ENCODE assay signal across 8 mouse cellular contexts in genomic region chr13:85507374-85508101, GRCm38 (mm10).
DNase-seq lines count a peak whose midpoint lies in the region; ATAC-seq lines count a peak whose summit lies in the region.

No protein-coding gene starts in this region.

- ATAC-seq in megakaryocyte, adult 5-6 weeks (ENCODE audit: poor library complexity, severe bottlenecking), result peak; percentile 70

- DNase-seq in kidney, postnatal 10 days, result peak; percentile 7
- no peak for DNase-seq in kidney, adult 11 months
- peak; percentile 3 for DNase-seq in heart, adult 8-10 months (ENCODE audit: low spot score)
- peak; percentile 73 for DNase-seq in thymus, postnatal 14 days
- DNase-seq in frontal cortex, postnatal 25 days (ENCODE audit: low spot score in 2 of 2), result no peak
- no peak for DNase-seq in left cerebral cortex, adult 8-10 months (ENCODE audit: low spot score in 2 of 2)
- DNase-seq in urinary bladder, postnatal 36 days (ENCODE audit: low spot score in 2 of 2), result no peak

Comparison
In these comparisons a context has a peak if more than half of its experiments do, and no peak if none do; other contexts are left out.
1. DNase-seq: peak in kidney, postnatal 10 days (single experiment), heart, adult 8-10 months (single experiment) and thymus, postnatal 14 days (single experiment); none in kidney, adult 11 months (single experiment), frontal cortex, postnatal 25 days (0 of 2), left cerebral cortex, adult 8-10 months (0 of 2) and urinary bladder, postnatal 36 days (0 of 2).